Mouse (Mus musculus) gastrocnemius, postnatal 25 days (tissue): ENCODE data around the gene Cog5. TPM values are rescaled to one million over a fixed set of nuclear protein-coding genes. Genes with fewer than 3 reads are reported as not detected.
A peak's percentile ranks its signal among the peaks of the same experiment; 100 is the strongest.

Experiments used
- DNase-seq: peaks from one replicate; pipeline ENCODE4 v3.0.0; 2022
- total RNA-seq, 2 experiments: library from RNA; stranded (reverse); gene quantifications; 1 replicate in 1 of 2; 2 replicates in 1 of 2; pipeline ENCODE4 v1.2.3; 2021

Gene Cog5
- total RNA-seq, 2 experiments from 2014 or later, result 19.4 to 21.2 TPM

GRCm38 (mm10) chr12:31823671-31824070, 169.0 kb downstream of the Cog5 start:
- no peak for DNase-seq

- DNase-seq, result no peak
Measured at GRCm38 (mm10) chr12:31824831-31825230, 170.2 kb downstream of the Cog5 start.

- DNase-seq, result no peak
Measured at GRCm38 (mm10) chr12:31825821-31826220, 171.2 kb downstream of the Cog5 start.

GRCm38 (mm10) chr12:31826476-31826875, 171.8 kb downstream of the Cog5 start:
- DNase-seq, result no peak

- no peak for DNase-seq
Measured at GRCm38 (mm10) chr12:31835480-31835879, 180.8 kb downstream of the Cog5 start.

- DNase-seq, result no peak
Measured at GRCm38 (mm10) chr12:31836211-31836610, 181.5 kb downstream of the Cog5 start.

GRCm38 (mm10) chr12:31838521-31838920, 183.9 kb downstream of the Cog5 start:
- DNase-seq, result no peak

- DNase-seq, result no peak
Measured at GRCm38 (mm10) chr12:31839249-31839648, 184.6 kb downstream of the Cog5 start.

- DNase-seq, result no peak
Measured at GRCm38 (mm10) chr12:31846077-31846476, 191.4 kb downstream of the Cog5 start.

- peak; percentile 58 for DNase-seq
Measured at GRCm38 (mm10) chr12:31848630-31849415, 194.2 kb downstream of the Cog5 start.

- DNase-seq, result no peak
Measured at GRCm38 (mm10) chr12:31849601-31850000, 194.9 kb downstream of the Cog5 start.

- DNase-seq, result no peak
Measured at GRCm38 (mm10) chr12:31854039-31854438, 199.4 kb downstream of the Cog5 start.

GRCm38 (mm10) chr12:31854817-31855216, 200.1 kb downstream of the Cog5 start:
- peak; percentile 13 for DNase-seq

GRCm38 (mm10) chr12:31857784-31858183, 203.1 kb downstream of the Cog5 start:
- no peak for DNase-seq

- DNase-seq, result no peak
Measured at GRCm38 (mm10) chr12:31862668-31863538, 208.2 kb downstream of the Cog5 start.

GRCm38 (mm10) chr12:31876775-31877174, 222.1 kb downstream of the Cog5 start:
- DNase-seq, result no peak

- no peak for DNase-seq
Measured at GRCm38 (mm10) chr12:31882736-31883135, 228.1 kb downstream of the Cog5 start.

GRCm38 (mm10) chr12:31884365-31884764, 229.7 kb downstream of the Cog5 start:
- no peak for DNase-seq

GRCm38 (mm10) chr12:31885084-31885483, 230.4 kb downstream of the Cog5 start:
- DNase-seq, result no peak

GRCm38 (mm10) chr12:31885844-31886606, 231.4 kb downstream of the Cog5 start:
- no peak for DNase-seq

- no peak for DNase-seq
Measured at GRCm38 (mm10) chr12:31890685-31891084, 236.0 kb downstream of the Cog5 start.

GRCm38 (mm10) chr12:31892079-31892478, 237.4 kb downstream of the Cog5 start:
- DNase-seq, result no peak
